Mouse (Mus musculus) lung, embryonic 16.5 days (tissue): ENCODE results near the gene Arhgef33. TPM values are rescaled to one million over a fixed set of nuclear protein-coding genes. Genes with fewer than 3 reads are reported as not detected.

Source experiments
- ATAC-seq: fragments of 200-750 bp; cut with Nextera tagmentation; 2 replicates; pipeline ENCODE4 v1.8.0; 2017; ENCODE audit warnings: low read depth, mild to moderate bottlenecking, moderate library complexity
- H3K27ac ChIP-seq: fragments of 300-500 bp; sonication (generic); 2 replicates; pipeline ENCODE4 v1.5.1; 2014; ENCODE audit warnings: mild to moderate bottlenecking, control low read depth, low read length
- H3K27me3 ChIP-seq: fragments of 300-500 bp; sonication (generic); 2 replicates; pipeline ENCODE4 v1.6.1; 2014; ENCODE audit warnings: low read depth, low read length, mixed read lengths; ENCODE audit not compliant: control insufficient read depth, insufficient read depth
- H3K36me3 ChIP-seq: fragments of 300-500 bp; sonication (generic); 2 replicates; pipeline ENCODE4 v1.6.1; 2014; ENCODE audit warnings: low read length; ENCODE audit not compliant: control insufficient read depth, insufficient read depth
- H3K4me1 ChIP-seq: fragments of 300-500 bp; sonication (generic); replicated peaks from 2 replicates; pipeline ENCODE4 v1.6.1; 2014; ENCODE audit warnings: low read length, mixed read lengths; ENCODE audit not compliant: control insufficient read depth, insufficient read depth
- H3K4me2 ChIP-seq: fragments of 300-500 bp; sonication (generic); 2 replicates; pipeline ENCODE4 v1.6.1; 2014; ENCODE audit warnings: low read depth, low read length, control low read depth
- H3K4me3 ChIP-seq: fragments of 300-500 bp; sonication (generic); 2 replicates; pipeline ENCODE4 v1.5.1; 2014; ENCODE audit warnings: mild to moderate bottlenecking, low read length, control low read depth
- H3K9ac ChIP-seq: fragments of 300-500 bp; sonication (generic); 2 replicates; pipeline ENCODE4 v1.6.1; 2014; ENCODE audit warnings: low read length, control low read depth
- H3K9me3 ChIP-seq: fragments of 300-500 bp; sonication (generic); 2 replicates; pipeline ENCODE4 v1.6.1; 2016; ENCODE audit warnings: low read length; ENCODE audit not compliant: control insufficient read depth
- WGBS: fragments of 180-500 bp; shearing (Covaris S2); extraction: QIAGEN DNeasy Blood & Tissue Kit; methylation state at CpG from one replicate; pipeline ENCODE4 v1.1.7; 2014; 5-methylcytosine and 5-hydroxymethylcytosine counted together
- polyA plus RNA-seq: library from polyadenylated mRNA; unstranded; fragments of >200 nt; fragmentation: Nextera tagmentation; extraction: Ambion mirVana; gene quantifications from 2 replicates; pipeline ENCODE4 v1.2.1, GENCODE M21; 2015

Gene Arhgef33
- polyA plus RNA-seq, 1 experiment from 2014 or later = 1.4 TPM

GRCm38 (mm10) chr17:80418572-80419210, 111.5 kb downstream of the Arhgef33 start:
- no peak overlapping the region for H3K4me2 ChIP-seq
- no peak overlapping the region for H3K27ac ChIP-seq
- H3K27me3 ChIP-seq = no peaks in the 10 kb centered on the region
- no peak overlapping the region for H3K4me3 ChIP-seq
- no peaks in the 10 kb centered on the region for H3K9me3 ChIP-seq
- H3K36me3 ChIP-seq = peaks cover 22% of the 10 kb centered on the region
- no peaks in the 10 kb centered on the region for H3K4me1 ChIP-seq
- H3K9ac ChIP-seq = no peak overlapping the region
- ATAC-seq = no peak
- WGBS = 85% methylated on average over 10 of the region's 10 CpGs

GRCm38 (mm10) chr17:80420998-80421397, 113.8 kb downstream of the Arhgef33 start:
- H3K4me2 ChIP-seq = no peak overlapping the region
- no peaks in the 10 kb centered on the region for H3K27me3 ChIP-seq
- no peak for ATAC-seq
- WGBS = 94% methylated on average over 1 of the region's 1 CpGs
- H3K27ac ChIP-seq = no peak overlapping the region
- H3K36me3 ChIP-seq = peaks cover 19% of the 10 kb centered on the region
- no peaks in the 10 kb centered on the region for H3K4me1 ChIP-seq
- no peaks in the 10 kb centered on the region for H3K9me3 ChIP-seq
- H3K4me3 ChIP-seq = no peak overlapping the region
- no peak overlapping the region for H3K9ac ChIP-seq

DNA sequence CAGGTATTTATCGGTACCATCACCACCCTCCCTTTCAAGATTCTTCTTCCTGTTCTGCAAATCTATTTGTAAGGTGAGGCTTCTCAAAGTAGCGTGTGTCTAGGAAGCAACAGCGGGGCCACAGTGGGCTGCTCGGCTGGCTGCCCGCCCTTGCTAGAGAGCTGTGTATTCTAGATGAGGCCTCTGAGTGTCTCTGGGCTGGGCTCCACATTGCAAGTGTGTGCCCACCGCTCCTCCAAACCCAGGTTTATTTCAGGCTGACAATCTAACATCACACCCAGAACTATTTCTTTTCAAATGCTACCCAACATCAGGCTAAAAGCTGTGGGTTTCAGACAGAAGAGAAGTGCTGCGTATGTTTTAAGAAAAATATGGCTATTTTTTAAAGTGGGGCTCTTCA, 119.0 kb downstream of the Arhgef33 start:
- Histone ChIP-seq H3K9ac (no peak overlapping the region), H3K4me1 (no peaks in the 10 kb centered on the region), H3K36me3 (peaks cover 11% of the 10 kb centered on the region), H3K4me3 (no peak overlapping the region), H3K27me3 (no peaks in the 10 kb centered on the region), H3K27ac (no peak overlapping the region), H3K4me2 (no peak overlapping the region), H3K9me3 (no peaks in the 10 kb centered on the region)
- 81% methylated on average over 7 of the region's 7 CpGs for WGBS
- ATAC-seq = no peak

- 54% methylated on average over 5 of the region's 5 CpGs for WGBS
- ATAC-seq = no peak
- Histone ChIP-seq H3K4me1 (no peaks in the 10 kb centered on the region), H3K9ac (no peak overlapping the region), H3K9me3 (no peaks in the 10 kb centered on the region), H3K27ac (no peak overlapping the region), H3K27me3 (no peaks in the 10 kb centered on the region), H3K4me3 (no peak overlapping the region), H3K36me3 (peaks cover 11% of the 10 kb centered on the region), H3K4me2 (no peak overlapping the region)
Measured at GRCm38 (mm10) chr17:80426901-80427300, 119.7 kb downstream of the Arhgef33 start.

DNA sequence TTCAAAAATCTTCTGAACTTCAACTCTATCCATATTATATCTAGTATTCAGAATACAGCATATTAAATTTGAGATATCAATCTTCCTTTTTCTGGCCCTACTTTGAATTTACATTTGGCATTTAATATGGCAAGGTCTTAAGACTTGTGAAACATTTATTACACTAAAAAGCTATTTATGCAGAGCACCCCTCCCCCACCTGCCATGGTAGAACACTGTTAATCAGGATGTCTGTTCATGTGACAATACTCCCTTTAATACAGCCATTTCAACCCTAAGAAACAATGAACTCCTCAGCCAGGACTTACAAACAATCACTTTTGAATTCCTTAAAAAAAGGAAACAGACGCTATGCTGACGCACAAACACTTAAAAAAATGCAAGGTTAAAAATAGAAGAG, 120.8 kb downstream of the Arhgef33 start:
- ATAC-seq = no peak
- H3K27me3 ChIP-seq = no peaks in the 10 kb centered on the region
- WGBS = 59% methylated on average over 2 of the region's 2 CpGs

DNA sequence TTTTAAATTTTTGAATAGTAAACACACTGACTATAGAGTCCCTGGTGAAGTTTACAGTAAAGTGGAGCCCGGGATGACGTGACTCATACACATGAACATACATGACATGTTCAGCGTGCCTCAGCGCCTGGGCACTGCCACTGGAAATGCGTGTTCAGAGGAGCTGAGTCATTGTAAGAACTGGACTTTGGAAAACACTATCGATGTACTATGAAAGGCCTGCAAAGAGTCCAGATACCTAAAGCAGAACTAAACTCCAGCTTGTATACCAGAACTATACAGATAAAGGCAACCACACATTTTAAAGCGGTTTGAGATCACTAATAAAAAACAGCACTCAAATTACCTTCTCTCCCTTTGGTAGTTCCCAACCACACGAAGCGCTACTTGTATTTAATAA, 124.8 kb downstream of the Arhgef33 start:
- no peak overlapping the region for H3K4me2 ChIP-seq
- 95% methylated on average over 9 of the region's 9 CpGs for WGBS
- no peaks in the 10 kb centered on the region for H3K27me3 ChIP-seq
- H3K4me1 ChIP-seq = no peaks in the 10 kb centered on the region
- peaks cover 7% of the 10 kb centered on the region for H3K36me3 ChIP-seq
- ATAC-seq = no peak
- no peak overlapping the region for H3K4me3 ChIP-seq
- no peak overlapping the region for H3K9ac ChIP-seq
- no peak overlapping the region for H3K27ac ChIP-seq
- no peaks in the 10 kb centered on the region for H3K9me3 ChIP-seq

More for the DNA sequence above, 120.8 kb downstream of the Arhgef33 start:
- Histone ChIP-seq H3K4me2 (no peak overlapping the region), H3K4me3 (no peak overlapping the region), H3K27ac (no peak overlapping the region), H3K4me1 (no peaks in the 10 kb centered on the region), H3K9ac (no peak overlapping the region), H3K36me3 (peaks cover under 1% of the 10 kb centered on the region), H3K9me3 (no peaks in the 10 kb centered on the region)

GRCm38 (mm10) chr17:80434430-80434829, 127.2 kb downstream of the Arhgef33 start:
- Histone ChIP-seq H3K36me3 (peaks cover 7% of the 10 kb centered on the region), H3K27ac (no peak overlapping the region), H3K4me3 (no peak overlapping the region), H3K4me1 (no peaks in the 10 kb centered on the region), H3K27me3 (no peaks in the 10 kb centered on the region), H3K9ac (no peak overlapping the region), H3K9me3 (no peaks in the 10 kb centered on the region), H3K4me2 (no peak overlapping the region)
- ATAC-seq = no peak
- WGBS = 76% methylated on average over 3 of the region's 3 CpGs

GRCm38 (mm10) chr17:80435680-80436079, 128.5 kb downstream of the Arhgef33 start:
- 83% methylated on average over 5 of the region's 5 CpGs for WGBS
- Histone ChIP-seq H3K9me3 (no peaks in the 10 kb centered on the region), H3K4me3 (no peak overlapping the region), H3K27ac (no peak overlapping the region), H3K4me1 (no peaks in the 10 kb centered on the region), H3K9ac (no peak overlapping the region), H3K27me3 (no peaks in the 10 kb centered on the region), H3K4me2 (no peak overlapping the region), H3K36me3 (peaks cover 7% of the 10 kb centered on the region)
- no peak for ATAC-seq

GRCm38 (mm10) chr17:80445433-80445832, 138.2 kb downstream of the Arhgef33 start:
- Histone ChIP-seq H3K4me2 (no peak overlapping the region), H3K9me3 (no peaks in the 10 kb centered on the region), H3K27ac (no peak overlapping the region), H3K9ac (no peak overlapping the region), H3K27me3 (no peaks in the 10 kb centered on the region), H3K4me1 (no peaks in the 10 kb centered on the region), H3K4me3 (no peak overlapping the region), H3K36me3 (peaks cover 19% of the 10 kb centered on the region)
- WGBS = 85% methylated on average over 7 of the region's 7 CpGs
- no peak for ATAC-seq

- 88% methylated on average over 5 of the region's 5 CpGs for WGBS
Measured at GRCm38 (mm10) chr17:80446470-80446869, 139.3 kb downstream of the Arhgef33 start.

More at GRCm38 (mm10) chr17:80446470-80446869, 139.3 kb downstream of the Arhgef33 start:
- Histone ChIP-seq H3K27me3 (no peaks in the 10 kb centered on the region), H3K36me3 (peaks cover 19% of the 10 kb centered on the region), H3K4me2 (no peak overlapping the region), H3K9me3 (no peaks in the 10 kb centered on the region), H3K9ac (no peak overlapping the region), H3K4me1 (no peaks in the 10 kb centered on the region), H3K27ac (no peak overlapping the region), H3K4me3 (no peak overlapping the region)
- ATAC-seq = no peak
